Mouse (Mus musculus) neural tube, embryonic 11.5 days (tissue): ENCODE measurements around the gene Slc38a5. TPM values are rescaled to one million over a fixed set of nuclear protein-coding genes. Genes with fewer than 3 reads are reported as not detected.

Experiments
- ATAC-seq: fragments of 200-750 bp; cut with Nextera tagmentation; 2 replicates; pipeline ENCODE4 v1.8.0; 2017; ENCODE audit warnings: moderate number of reproducible peaks, mild to moderate bottlenecking, moderate TSS enrichment, moderate library complexity; ENCODE audit not compliant: insufficient read depth, low FRiP score, low TSS enrichment
- DNase-seq: peaks from one replicate; pipeline ENCODE4 v3.0.0-alpha.2; 2015; ENCODE audit warnings: low spot score
- H3K27ac ChIP-seq: fragments of 300-500 bp; sonication (generic); 2 replicates; pipeline ENCODE4 v1.5.1; 2014; ENCODE audit warnings: low read depth, mild to moderate bottlenecking, low read length
- H3K27me3 ChIP-seq: fragments of 300-500 bp; sonication (generic); 2 replicates; pipeline ENCODE4 v1.6.1; 2014; ENCODE audit warnings: mild to moderate bottlenecking, low read length, mixed read lengths; ENCODE audit not compliant: control insufficient read depth, insufficient read depth
- H3K36me3 ChIP-seq: fragments of 300-500 bp; sonication (generic); 2 replicates; pipeline ENCODE4 v1.6.1; 2014; ENCODE audit warnings: mild to moderate bottlenecking, low read length, moderate library complexity, mixed read lengths; ENCODE audit not compliant: control insufficient read depth, insufficient read depth
- H3K4me1 ChIP-seq: fragments of 300-500 bp; sonication (generic); 2 replicates; pipeline ENCODE4 v1.6.1; 2014; ENCODE audit warnings: low read length, mixed read lengths; ENCODE audit not compliant: control insufficient read depth, insufficient read depth
- H3K4me2 ChIP-seq: fragments of 300-500 bp; sonication (generic); 2 replicates; pipeline ENCODE4 v1.6.1; 2014; ENCODE audit warnings: low read depth, mild to moderate bottlenecking, moderate library complexity
- H3K4me3 ChIP-seq: fragments of 300-500 bp; sonication (generic); 2 replicates; pipeline ENCODE4 v1.5.1; 2014; ENCODE audit warnings: low read depth, low read length
- H3K9ac ChIP-seq: fragments of 300-500 bp; sonication (generic); 2 replicates; pipeline ENCODE4 v1.6.1; 2014; ENCODE audit warnings: mild to moderate bottlenecking, low read length
- H3K9me3 ChIP-seq: fragments of 300-500 bp; sonication (generic); 2 replicates; pipeline ENCODE4 v1.6.1; 2016; ENCODE audit warnings: low read length; ENCODE audit not compliant: control insufficient read depth
- WGBS: fragments of 180-500 bp; shearing (Covaris S2); extraction: QIAGEN DNeasy Blood & Tissue Kit; methylation state at CpG from one replicate; pipeline ENCODE4 v1.1.7; 2014; 5-methylcytosine and 5-hydroxymethylcytosine counted together
- polyA plus RNA-seq: library from polyadenylated mRNA; unstranded; fragments of >200 nt; fragmentation: Nextera tagmentation; extraction: Ambion mirVana; gene quantifications from 2 replicates; pipeline ENCODE4 v1.2.1, GENCODE M21; 2014

Slc38a5 gene
- 3.8 and 4.5 TPM in 2 replicates for polyA plus RNA-seq

DNA sequence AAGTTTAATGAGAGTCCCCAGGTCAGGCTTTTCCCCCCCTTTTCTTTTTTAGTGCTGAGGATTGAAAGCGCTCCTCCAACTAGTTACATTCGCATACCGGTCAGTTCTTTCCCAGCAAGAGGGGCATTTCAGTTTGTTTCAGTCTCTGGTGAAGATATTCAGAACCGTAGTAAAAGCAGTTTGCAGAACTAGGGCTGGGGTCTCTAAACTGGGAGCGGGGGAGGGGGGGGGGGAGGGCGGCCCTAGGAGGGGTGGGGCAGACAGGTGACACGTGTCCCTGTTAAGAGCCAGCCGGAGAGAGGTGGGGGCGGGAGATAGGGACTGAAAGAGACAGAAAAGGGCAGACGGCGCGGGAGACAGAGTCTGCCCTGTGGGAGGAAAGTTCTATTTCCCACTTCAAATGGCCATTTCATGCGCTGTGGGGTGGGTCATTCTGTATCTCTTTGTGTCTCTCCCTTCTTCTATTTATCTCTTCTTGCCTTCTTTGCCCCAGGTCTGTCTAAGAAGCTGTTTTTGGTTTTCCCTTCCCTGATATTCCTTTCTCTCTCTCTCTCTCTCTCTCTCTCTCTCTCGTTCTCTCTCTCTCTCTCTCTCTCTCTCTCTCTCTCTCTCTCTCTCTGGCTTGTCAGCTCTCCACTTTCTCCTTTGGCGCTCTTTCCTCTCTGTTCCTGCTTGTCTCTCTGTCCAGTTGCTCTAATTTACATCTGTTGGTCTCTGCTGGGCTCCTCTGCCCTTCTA, at the start of gene Slc38a5:
TSS of gene Slc38a5 (plus strand) at position 51 of the 738 bp plus-strand sequence.
- H3K9me3 ChIP-seq: no peaks in the 10 kb centered on the region
- no peaks in the 10 kb centered on the region for H3K36me3 ChIP-seq
- H3K9ac ChIP-seq: no peak within 1 kb of the TSS
- H3K4me1 ChIP-seq: no peaks in the 10 kb centered on the region
- DNase-seq: no peak
- no peak within 1 kb of the TSS; the same call in 1 of the 2 replicates for H3K4me2 ChIP-seq
- H3K27ac ChIP-seq: no peak within 1 kb of the TSS
- WGBS: 9% methylated on average over 8 of the region's 15 CpGs
- H3K27me3 ChIP-seq: no peaks in the 10 kb centered on the region
- no peak within 1 kb of the TSS for H3K4me3 ChIP-seq
- ATAC-seq: no peak

- WGBS: 80% methylated on average over 3 of the region's 3 CpGs
- Histone ChIP-seq H3K4me1 (no peaks in the 10 kb centered on the region), H3K27ac (no peak overlapping the region), H3K9ac (no peak overlapping the region), H3K4me2 (no peak overlapping the region), H3K9me3 (no peaks in the 10 kb centered on the region), H3K4me3 (no peak overlapping the region), H3K27me3 (no peaks in the 10 kb centered on the region), H3K36me3 (no peaks in the 10 kb centered on the region)
- DNase-seq (no peak), ATAC-seq (no peak)
These were observed 48.6 kb upstream of the Slc38a5 start for GRCm38 (mm10) chrX:8222296-8222677.

- DNase-seq (no peak), ATAC-seq (no peak)
- no peaks in the 10 kb centered on the region for H3K36me3 ChIP-seq
- H3K4me3 ChIP-seq: no peak overlapping the region
- no peak overlapping the region for H3K27ac ChIP-seq
- no peaks in the 10 kb centered on the region for H3K4me1 ChIP-seq
- WGBS: 64% methylated on average over 7 of the region's 7 CpGs
- H3K9me3 ChIP-seq: no peaks in the 10 kb centered on the region
- H3K9ac ChIP-seq: no peak overlapping the region
- no peak overlapping the region for H3K4me2 ChIP-seq
- no peaks in the 10 kb centered on the region for H3K27me3 ChIP-seq
These were observed 48.1 kb upstream of the Slc38a5 start for GRCm38 (mm10) chrX:8222678-8223421.

GRCm38 (mm10) chrX:8223473-8223872, 47.5 kb upstream of the Slc38a5 start:
- ATAC-seq: no peak
- Histone ChIP-seq H3K36me3 (no peaks in the 10 kb centered on the region), H3K9ac (no peak overlapping the region)

DNA sequence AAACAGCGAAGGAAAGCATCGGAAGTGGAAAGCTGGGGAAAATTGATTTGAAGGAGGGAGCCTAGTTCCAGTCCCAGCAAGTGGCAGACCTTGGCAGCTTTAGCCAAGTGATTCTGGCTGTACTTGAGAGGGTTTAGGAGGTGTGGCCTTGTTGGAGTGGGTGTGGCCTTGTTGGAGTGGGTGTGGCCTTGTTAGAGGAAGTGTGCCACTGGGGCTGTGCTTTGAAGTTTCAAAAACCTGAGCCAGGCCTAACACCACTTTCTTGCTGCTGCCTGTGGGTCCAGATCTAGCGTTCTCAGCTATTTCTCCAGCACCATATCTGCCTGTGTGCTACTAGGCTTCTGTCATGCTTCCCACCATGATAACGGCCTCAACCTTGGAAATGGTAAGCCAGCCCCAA, 40.7 kb upstream of the Slc38a5 start:
- Histone ChIP-seq H3K9me3 (no peaks in the 10 kb centered on the region), H3K4me3 (no peak overlapping the region), H3K4me1 (no peaks in the 10 kb centered on the region), H3K36me3 (no peaks in the 10 kb centered on the region), H3K27me3 (no peaks in the 10 kb centered on the region), H3K4me2 (no peak overlapping the region), H3K27ac (no peak overlapping the region), H3K9ac (no peak overlapping the region)
- ATAC-seq (no peak), DNase-seq (no peak)
- WGBS: 79% methylated on average over 4 of the region's 4 CpGs

More at GRCm38 (mm10) chrX:8223473-8223872, 47.5 kb upstream of the Slc38a5 start:
- Histone ChIP-seq H3K27ac (no peak overlapping the region), H3K4me3 (no peak overlapping the region), H3K9me3 (no peaks in the 10 kb centered on the region), H3K4me1 (no peaks in the 10 kb centered on the region), H3K4me2 (no peak overlapping the region), H3K27me3 (no peaks in the 10 kb centered on the region)
- DNase-seq: no peak
- 91% methylated on average over 7 of the region's 7 CpGs for WGBS

- no peak overlapping the region for H3K9ac ChIP-seq
- 74% methylated on average over 3 of the region's 3 CpGs for WGBS
- H3K4me3 ChIP-seq: no peak overlapping the region
- no peaks in the 10 kb centered on the region for H3K9me3 ChIP-seq
- H3K27ac ChIP-seq: no peak overlapping the region
- no peak overlapping the region for H3K4me2 ChIP-seq
- DNase-seq (no peak), ATAC-seq (no peak)
- no peaks in the 10 kb centered on the region for H3K36me3 ChIP-seq
- no peaks in the 10 kb centered on the region for H3K27me3 ChIP-seq
- no peaks in the 10 kb centered on the region for H3K4me1 ChIP-seq
These were observed 37.3 kb upstream of the Slc38a5 start for GRCm38 (mm10) chrX:8233602-8234001.

DNA sequence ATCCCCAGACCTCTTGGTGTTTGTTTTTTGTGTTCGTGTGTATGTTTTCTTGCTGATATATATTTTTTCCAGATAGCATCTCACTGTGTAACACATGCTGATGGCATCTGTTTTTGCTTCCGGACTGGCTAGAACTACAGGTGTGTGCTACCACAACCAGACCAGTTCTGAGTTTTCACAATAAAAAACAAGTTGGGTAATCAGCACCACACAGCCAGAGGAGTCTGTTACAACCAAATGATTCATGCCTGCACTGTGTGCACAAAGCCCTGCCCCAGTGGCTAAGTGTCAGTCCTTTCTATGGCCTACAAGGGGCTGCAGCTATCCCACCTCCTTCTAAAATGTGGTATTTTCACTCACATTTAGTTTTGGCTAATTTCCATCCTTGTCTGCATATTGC, 34.2 kb upstream of the Slc38a5 start:
- DNase-seq: no peak
- H3K4me2 ChIP-seq: no peak overlapping the region
- no peaks in the 10 kb centered on the region for H3K27me3 ChIP-seq
- no peak for ATAC-seq
- no peak overlapping the region for H3K27ac ChIP-seq
- no peaks in the 10 kb centered on the region for H3K9me3 ChIP-seq
- H3K9ac ChIP-seq: no peak overlapping the region
- no peaks in the 10 kb centered on the region for H3K4me1 ChIP-seq
- 94% methylated on average over 2 of the region's 2 CpGs for WGBS
- no peaks in the 10 kb centered on the region for H3K36me3 ChIP-seq
- H3K4me3 ChIP-seq: no peak overlapping the region

DNA sequence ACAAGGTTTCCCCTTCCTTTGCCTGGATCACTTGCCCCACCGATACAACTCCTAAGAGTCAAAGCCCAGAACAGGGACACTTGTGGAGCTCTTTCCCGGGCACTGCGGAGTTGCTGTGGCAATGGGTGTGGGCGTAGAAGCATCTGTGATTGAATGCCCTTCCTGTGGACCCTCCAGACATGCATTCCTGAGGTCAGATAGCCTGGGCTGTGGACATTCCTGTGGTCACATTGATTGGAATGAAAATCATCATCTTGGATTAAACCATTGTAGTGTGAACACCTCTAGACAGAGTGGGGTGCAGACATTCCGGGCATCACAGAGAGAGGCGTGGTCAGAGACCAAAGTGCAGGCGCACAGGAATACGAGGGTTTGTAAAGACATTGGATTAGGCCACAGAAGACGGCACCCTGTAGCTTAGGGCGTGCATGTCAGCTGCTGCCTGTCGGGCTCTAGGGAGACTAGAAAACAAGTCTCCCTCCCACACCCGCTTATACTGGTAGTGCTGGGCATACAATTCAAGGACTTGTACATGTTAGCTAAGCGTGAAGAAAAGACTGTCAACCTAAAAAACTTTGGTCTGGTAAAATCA, 32.0 kb upstream of the Slc38a5 start:
- ATAC-seq (no peak), DNase-seq (no peak)
- Histone ChIP-seq H3K36me3 (no peaks in the 10 kb centered on the region), H3K27ac (no peak overlapping the region), H3K9ac (no peak overlapping the region), H3K4me2 (no peak overlapping the region), H3K4me1 (no peaks in the 10 kb centered on the region), H3K4me3 (no peak overlapping the region), H3K27me3 (no peaks in the 10 kb centered on the region), H3K9me3 (no peaks in the 10 kb centered on the region)
- WGBS: 77% methylated on average over 13 of the region's 13 CpGs
